Mouse (Mus musculus) gastrocnemius, postnatal 14 days (tissue): ENCODE results near the gene Zfpl1. TPM values are rescaled to one million over a fixed set of nuclear protein-coding genes. Genes with fewer than 3 reads are reported as not detected.
"Not testable (repeated sequence)": the region's sequence is repeated elsewhere in the genome, so short reads cannot be mapped to it uniquely, and the experiment has no call there.

Experiments
- DNase-seq: peaks from one replicate; pipeline ENCODE4 v3.0.0; 2021; ENCODE audit warnings: mixed read lengths
- intact Hi-C: fragments of 180-260 bp; cut with DNase I; formaldehyde crosslinking; loops from one replicate; pipeline ENCODE4 v1.15.1; 2025; ENCODE audit warnings: low total_unique reads
- long read RNA-seq, 2 experiments: library from polyadenylated mRNA; stranded (forward); transcript quantifications; one replicate each; pipeline ENCODE4 v2.0.0; 2021
- total RNA-seq, 2 experiments: library from RNA; stranded (reverse); gene quantifications; 2 replicates each; pipeline ENCODE4 v1.2.3; 2021

Gene Zfpl1
- 10 to 100 TPM; 11.9 to 14.6 TPM for total RNA-seq
- long read RNA-seq, experiment 1, transcript Zfpl1-208 (8 exons, 922 nt): major isoform, 8 of 13 reads
- long read RNA-seq, experiment 1, partial matches to known transcripts: 2 of 13 reads
- long read RNA-seq, experiment 1, other reads (novel, unspliced or antisense): 2 of 13 reads
- long read RNA-seq, experiment 2, transcript Zfpl1-208 (8 exons, 922 nt): major isoform, 10 of 16 reads
- long read RNA-seq, experiment 2, partial matches to known transcripts: 1 of 16 reads
- long read RNA-seq, experiment 2, other reads (novel, unspliced or antisense): 2 of 16 reads

- DNase-seq: peak; percentile 93
- intact Hi-C loops: no loop called here
These were observed at the start of gene Zfpl1, which contains the start of gene Cdca5 for GRCm38 (mm10) chr19:6084478-6085248. TSS of gene Zfpl1 (minus strand) at chr19:6084956. TSS of gene Cdca5 (plus strand) at chr19:6084983.

- intact Hi-C loops, DNase-seq: not testable (repeated sequence)
These were observed 48.4 kb upstream of the Zfpl1 start for GRCm38 (mm10) chr19:6133197-6133596.

GRCm38 (mm10) chr19:6132171-6132827 is 47.5 kb upstream of the Zfpl1 start:
- DNase-seq: no peak
- intact Hi-C loops: no loop called here

GRCm38 (mm10) chr19:6130414-6131128 is 45.8 kb upstream of the Zfpl1 start:
- DNase-seq, intact Hi-C loops: not testable (repeated sequence)

GRCm38 (mm10) chr19:6127760-6128341 is 43.1 kb upstream of the Zfpl1 start, which contains the start of gene Snx15:
TSS of gene Snx15 (minus strand) at chr19:6128304.
- intact Hi-C loops: loop anchor here (10.0 kb wide), 1 partner anchor 163 kb away; the partner anchor contains the start of gene Pola2

GRCm38 (mm10) chr19:6126789-6127580 is 42.2 kb upstream of the Zfpl1 start:
- intact Hi-C loops: loop anchor here (10.0 kb wide), 1 partner anchor 162 kb away; the partner anchor contains the start of gene Pola2
- DNase-seq: no peak

More at GRCm38 (mm10) chr19:6127760-6128341, 43.1 kb upstream of the Zfpl1 start, which contains the start of gene Snx15:
- peak; percentile 96 for DNase-seq

- intact Hi-C loops: loop anchor here (10.0 kb wide), 1 partner anchor 161 kb away; the partner anchor contains the start of gene Pola2
- no peak for DNase-seq
These were observed 41.5 kb upstream of the Zfpl1 start for GRCm38 (mm10) chr19:6126289-6126688.

GRCm38 (mm10) chr19:6124898-6125297 is 40.1 kb upstream of the Zfpl1 start:
- intact Hi-C loops: loop anchor here (10.0 kb wide), 1 partner anchor 160 kb away; the partner anchor contains the start of gene Pola2
- no peak for DNase-seq

GRCm38 (mm10) chr19:6123330-6123729 is 38.6 kb upstream of the Zfpl1 start:
- no peak for DNase-seq
- intact Hi-C loops: loop anchor here (10.0 kb wide), 1 partner anchor 159 kb away; the partner anchor contains the start of gene Pola2

- intact Hi-C loops: loop anchor here (10.0 kb wide), 1 partner anchor 157 kb away; the partner anchor contains the start of gene Pola2
- DNase-seq: no peak
These were observed 37.0 kb upstream of the Zfpl1 start for GRCm38 (mm10) chr19:6121761-6122160.

- DNase-seq: no peak
- intact Hi-C loops: no loop called here
These were observed 34.0 kb upstream of the Zfpl1 start for GRCm38 (mm10) chr19:6118677-6119185.

GRCm38 (mm10) chr19:6117986-6118676 is 33.4 kb upstream of the Zfpl1 start, which contains the start of gene Sac3d1:
TSS of gene Sac3d1 (minus strand) at chr19:6118650.
- DNase-seq: peak; percentile 87
- intact Hi-C loops: no loop called here

GRCm38 (mm10) chr19:6117346-6117985 is 32.7 kb upstream of the Zfpl1 start:
- DNase-seq: no peak
- intact Hi-C loops: no loop called here

- DNase-seq: no peak
- intact Hi-C loops: no loop called here
These were observed 31.5 kb upstream of the Zfpl1 start for GRCm38 (mm10) chr19:6116113-6116850.

GRCm38 (mm10) chr19:6113116-6113515 is 28.4 kb upstream of the Zfpl1 start:
- DNase-seq: no peak
- intact Hi-C loops: no loop called here

- intact Hi-C loops: no loop called here
- DNase-seq: no peak
These were observed 20.8 kb upstream of the Zfpl1 start, which contains the start of gene Naaladl1 for GRCm38 (mm10) chr19:6105586-6105985. TSS of gene Naaladl1 (plus strand) at chr19:6105782.
